Mouse (Mus musculus) central nervous system, embryonic 11.5 days (tissue): ENCODE results near the gene Gm2056. TPM values are rescaled to one million over a fixed set of nuclear protein-coding genes. Genes with fewer than 3 reads are reported as not detected.

Experiments
- polyA plus RNA-seq: library from polyadenylated mRNA; depleted of rRNA; stranded (reverse); fragments of >200 nt; gene quantifications from 2 replicates; pipeline ENCODE4 v1.2.3, GENCODE M21; 2012; rRNA removed

The Gm2056 gene
- polyA plus RNA-seq, result not detected in 2 replicates

DNA sequence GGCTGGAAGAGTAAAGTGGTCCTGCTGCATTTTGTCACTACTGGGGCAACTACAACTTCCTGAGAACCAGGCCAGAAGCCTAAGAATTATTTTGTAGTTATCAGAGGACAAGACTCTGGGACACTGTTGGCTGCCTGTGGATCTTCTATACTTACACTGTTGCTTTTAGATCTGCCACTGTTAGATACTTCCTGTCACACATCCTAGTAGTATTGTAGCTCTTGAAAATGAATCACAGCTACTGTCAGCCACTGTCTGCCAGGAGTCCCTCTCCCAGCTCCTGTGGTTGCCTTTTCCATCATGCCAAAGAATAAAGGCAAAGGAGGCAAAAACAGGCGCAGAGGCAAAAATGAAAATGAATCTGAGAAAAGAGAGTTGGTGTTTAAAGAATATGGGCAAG is at the start of gene Gm2056:
Gene Gm2056 (plus strand): TSS at position 301 of the 400 bp plus-strand sequence.

DNA sequence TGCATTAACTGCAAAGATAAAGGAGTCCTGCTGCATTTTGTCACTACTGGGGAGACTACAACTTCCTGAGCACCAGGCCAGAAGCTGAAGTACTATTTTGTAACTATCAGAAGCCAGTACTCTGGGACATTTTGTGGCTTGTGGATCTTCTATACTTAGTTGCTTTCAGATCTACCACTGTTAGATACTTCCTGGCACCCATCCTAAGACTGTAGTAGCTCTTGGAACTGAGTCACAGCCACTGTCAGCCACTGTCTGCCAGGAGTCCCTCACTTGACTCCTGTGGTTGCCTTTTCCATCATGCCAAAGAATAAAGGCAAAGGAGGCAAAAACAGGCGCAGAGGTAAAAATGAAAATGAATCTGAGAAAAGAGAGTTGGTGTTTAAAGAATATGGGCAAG is 15.3 kb upstream of the Gm2056 start, which contains the start of gene Gm2075:
Gene Gm2075 (plus strand): TSS at position 301 of the 400 bp plus-strand sequence.

DNA sequence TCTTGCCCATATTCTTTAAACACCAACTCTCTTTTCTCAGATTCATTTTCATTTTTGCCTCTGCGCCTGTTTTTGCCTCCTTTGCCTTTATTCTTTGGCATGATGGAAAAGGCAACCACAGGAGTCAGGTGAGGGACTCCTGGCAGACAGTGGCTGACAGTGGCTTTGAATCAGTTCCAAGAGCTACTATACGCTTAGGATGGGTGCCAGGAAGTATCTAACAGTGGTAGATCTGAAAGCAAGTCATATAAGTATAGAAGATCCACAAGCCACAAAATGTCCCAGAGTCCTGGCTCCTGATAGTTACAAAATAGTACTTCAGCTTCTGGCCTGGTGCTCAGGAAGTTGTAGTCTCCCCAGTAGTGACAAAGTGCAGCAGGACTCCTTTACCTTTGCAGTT is 8.1 kb upstream of the Gm2056 start, which contains the start of gene Gm6803:
Gene Gm6803 (minus strand): TSS at position 101 of the 400 bp plus-strand sequence.

Other genes with a start within 250 kb of the Gm2056 start
- gene Gm21936, start 231.5 kb upstream of the Gm2056 start, polyA plus RNA-seq, result not detected in 2 replicates
- gene BB287469, start 210.4 kb upstream of the Gm2056 start, polyA plus RNA-seq, result not detected in 2 replicates
- not detected in 2 replicates for gene Gm2001, start 184.7 kb upstream of the Gm2056 start, polyA plus RNA-seq
- gene Gm2016, start 152.9 kb upstream of the Gm2056 start, polyA plus RNA-seq, result not detected in 2 replicates
- not detected in 2 replicates for gene Gm2022, start 131.6 kb upstream of the Gm2056 start, polyA plus RNA-seq
- gene Gm2035, start 107.1 kb upstream of the Gm2056 start, polyA plus RNA-seq, result not detected in 2 replicates
- gene Gm2042, start 72.9 kb upstream of the Gm2056 start, polyA plus RNA-seq, result not detected in 2 replicates
- gene Gm2075, start 15.2 kb upstream of the Gm2056 start, polyA plus RNA-seq, result not detected in 2 replicates
- gene Gm6803, start 8.2 kb upstream of the Gm2056 start, polyA plus RNA-seq, result not detected in 2 replicates
- not detected in 2 replicates for gene Gm16368, start 56.7 kb downstream of the Gm2056 start, polyA plus RNA-seq
- not detected in 2 replicates for gene Gm10436, start 155.1 kb downstream of the Gm2056 start, polyA plus RNA-seq
- gene Gm8332, start 223.1 kb downstream of the Gm2056 start, polyA plus RNA-seq, result not detected in 2 replicates
- not detected in 2 replicates for gene Gm5662, start 247.5 kb downstream of the Gm2056 start, polyA plus RNA-seq